Mouse (Mus musculus): ENCODE measurements around the gene Them4. TPM values are rescaled to one million over a fixed set of nuclear protein-coding genes. Genes with fewer than 3 reads are reported as not detected.

Them4 gene
- total RNA-seq, 2 experiments from 2014 or later: 27.9 to 33.4 TPM

DNA sequence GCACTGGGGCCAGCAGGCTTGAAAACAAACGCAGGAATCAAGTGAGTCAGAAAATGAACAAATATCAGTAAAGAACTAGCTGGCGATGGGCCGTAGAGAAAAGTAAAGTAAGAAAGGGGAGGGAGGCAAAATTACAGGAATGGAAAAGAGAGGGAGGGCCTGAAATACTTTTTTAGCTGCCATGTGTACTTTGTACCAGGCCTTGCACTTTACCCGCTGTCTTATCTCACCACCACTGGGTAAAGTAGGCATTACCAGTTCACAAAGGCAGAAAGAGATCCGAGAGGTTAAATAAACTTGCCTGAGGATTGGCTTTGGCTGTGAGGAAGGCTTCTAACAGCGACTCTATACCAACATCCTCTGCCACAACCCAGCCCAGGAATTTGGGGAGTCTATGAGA is 57.6 kb downstream of the Them4 start:
- no peak for DNase-seq (ENCODE audit: low spot score in 2 of 2)

DNA sequence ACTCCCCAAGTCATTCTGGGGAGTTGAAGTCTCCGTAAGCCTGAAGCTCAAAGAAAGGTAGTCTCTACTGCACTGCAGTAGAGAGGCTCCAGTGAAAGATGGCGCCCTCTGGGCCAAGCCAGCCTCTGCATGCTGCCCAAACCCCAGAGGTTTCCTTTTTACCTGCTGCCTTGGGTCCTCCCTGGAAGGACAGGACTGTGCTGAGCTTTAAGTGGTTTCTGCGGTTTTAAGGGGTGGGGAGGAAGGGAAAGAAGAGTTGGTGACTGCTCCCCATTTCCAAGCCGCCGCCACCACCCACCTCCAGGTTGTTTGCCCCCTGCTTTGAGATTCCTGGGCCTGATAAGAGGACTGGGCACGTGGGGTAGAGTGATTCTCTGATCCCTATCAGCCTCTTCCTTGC is 58.7 kb downstream of the Them4 start:
- no peak for DNase-seq (ENCODE audit: low spot score in 2 of 2)

DNA sequence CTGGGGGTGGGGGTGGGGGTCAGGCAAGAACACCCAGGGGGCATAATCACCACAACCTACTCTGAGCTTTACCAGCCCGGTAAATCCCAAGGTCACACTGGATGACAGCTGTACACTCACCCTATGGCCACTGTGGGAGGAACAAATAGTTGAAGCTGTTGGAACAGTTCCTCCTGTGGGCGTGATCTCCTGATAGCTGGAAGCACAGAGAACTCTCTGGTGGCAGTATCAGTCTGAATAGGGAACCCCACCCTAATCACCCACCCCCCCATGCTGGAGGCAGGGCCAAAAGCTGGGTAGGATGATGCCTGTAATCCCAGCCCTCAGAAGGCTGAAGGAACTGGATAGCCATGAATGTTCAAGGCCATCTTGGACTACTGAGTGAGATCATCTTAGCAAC is 59.8 kb downstream of the Them4 start:
- no peak for DNase-seq (ENCODE audit: low spot score in 2 of 2)

DNA sequence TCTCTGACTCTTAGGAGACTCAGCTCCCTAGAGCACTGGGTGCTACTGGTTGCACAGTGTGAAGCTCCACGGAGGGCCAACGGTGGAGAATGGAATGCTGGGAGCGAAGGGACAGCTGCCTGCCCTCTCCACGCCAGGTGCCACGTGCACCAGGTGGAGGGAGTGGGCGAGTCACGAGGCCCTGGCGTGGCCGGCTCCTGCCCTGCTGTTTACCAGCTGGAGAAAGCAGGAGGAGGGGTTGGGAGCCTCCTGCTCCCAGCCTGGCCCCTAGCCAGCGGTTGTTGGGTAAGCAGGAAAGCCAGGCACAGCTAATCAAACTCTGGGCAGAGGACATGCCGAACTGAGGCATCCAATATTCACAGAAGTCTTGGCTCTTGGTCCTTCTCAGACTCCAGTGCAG is 61.7 kb downstream of the Them4 start:
- DNase-seq (ENCODE audit: low spot score in 2 of 2): peak; percentile 69 to 72

DNA sequence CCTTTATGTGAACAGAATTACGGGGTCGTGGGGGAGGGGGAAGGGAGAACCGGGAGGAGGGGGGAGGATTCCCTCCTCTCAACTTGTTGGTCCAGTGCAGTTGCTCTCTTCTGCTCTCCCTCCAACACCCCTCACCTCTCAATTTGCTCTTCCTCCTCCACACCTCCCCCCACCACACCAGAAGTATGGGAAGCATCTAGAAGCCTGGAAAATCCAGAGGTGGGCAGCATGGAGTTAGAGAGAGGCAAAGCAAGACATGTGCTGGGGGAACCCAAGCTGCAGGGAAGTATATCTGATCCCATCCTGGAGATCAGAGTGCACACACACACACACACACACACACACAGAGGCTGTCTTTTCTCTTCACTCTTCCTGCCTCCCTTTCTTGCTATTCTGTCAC is 62.1 kb downstream of the Them4 start:
- no peak for DNase-seq (ENCODE audit: low spot score in 2 of 2)

DNA sequence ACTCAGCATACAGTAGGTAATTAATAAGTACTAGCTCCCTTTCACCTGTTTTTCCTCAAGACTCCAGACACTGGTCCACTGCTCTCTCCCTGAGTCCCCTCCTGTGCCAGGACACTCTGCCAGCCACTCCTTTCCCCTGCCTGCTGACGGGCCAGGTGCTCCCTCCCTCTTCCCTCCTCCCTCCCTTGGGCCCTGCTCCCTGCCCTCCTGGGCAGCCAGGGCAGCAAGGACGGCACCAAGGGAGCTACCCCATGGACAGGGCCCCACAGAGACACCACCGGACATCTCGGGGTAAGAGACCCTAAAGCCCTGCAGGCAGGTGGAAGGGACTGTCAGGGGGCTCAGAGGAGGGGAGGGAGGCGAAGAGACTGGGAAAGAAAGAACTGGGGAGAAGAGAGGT is 62.8 kb downstream of the Them4 start, which contains the start of gene Rorc:
Rorc (plus strand) TSS at position 154 of the 400 bp plus-strand sequence.
- DNase-seq (ENCODE audit: low spot score in 2 of 2): no peak

DNA sequence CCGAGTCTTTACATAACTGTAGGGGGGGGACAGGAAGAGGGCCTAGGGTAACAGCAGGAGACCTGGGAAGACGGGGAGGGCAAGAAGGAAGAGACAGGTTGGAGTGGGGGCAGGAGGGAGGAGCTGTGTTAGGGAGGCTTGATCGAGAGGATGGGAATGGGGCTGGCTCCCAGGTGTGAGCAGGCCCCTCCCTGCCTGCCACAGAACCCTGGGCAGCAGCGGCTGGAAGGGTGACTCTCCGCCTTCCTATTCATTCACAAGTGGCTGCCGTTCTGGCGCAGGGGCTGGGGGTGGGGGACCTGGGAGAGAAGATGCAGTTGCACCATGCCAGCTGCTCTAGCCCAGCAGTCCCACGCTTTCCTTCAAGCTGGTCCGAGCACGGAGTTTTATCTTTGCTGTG is 63.2 kb downstream of the Them4 start:
- no peak for DNase-seq (ENCODE audit: low spot score in 2 of 2)

DNA sequence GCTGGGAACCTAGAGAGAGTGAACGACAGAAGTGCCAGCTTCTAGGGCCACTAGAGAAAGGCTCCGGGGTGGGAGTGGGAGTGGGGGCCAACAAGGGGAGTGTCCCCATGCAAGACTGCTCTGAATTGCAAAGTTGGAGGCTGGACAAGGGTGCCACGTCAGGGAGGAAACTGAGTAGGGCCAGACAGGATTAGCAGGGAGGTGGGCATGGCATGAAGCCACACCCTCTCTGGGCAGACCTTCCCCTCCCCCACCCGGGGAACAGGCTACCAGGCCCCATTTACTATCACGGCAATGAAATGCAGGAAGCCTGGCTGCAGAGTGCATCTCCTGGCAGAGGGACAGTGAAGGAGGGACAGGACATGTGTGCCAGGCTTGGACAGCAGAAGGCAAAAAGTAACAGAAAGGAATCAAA is 63.7 kb downstream of the Them4 start:
- DNase-seq (ENCODE audit: low spot score in 2 of 2): peak; percentile 35 to 49

DNA sequence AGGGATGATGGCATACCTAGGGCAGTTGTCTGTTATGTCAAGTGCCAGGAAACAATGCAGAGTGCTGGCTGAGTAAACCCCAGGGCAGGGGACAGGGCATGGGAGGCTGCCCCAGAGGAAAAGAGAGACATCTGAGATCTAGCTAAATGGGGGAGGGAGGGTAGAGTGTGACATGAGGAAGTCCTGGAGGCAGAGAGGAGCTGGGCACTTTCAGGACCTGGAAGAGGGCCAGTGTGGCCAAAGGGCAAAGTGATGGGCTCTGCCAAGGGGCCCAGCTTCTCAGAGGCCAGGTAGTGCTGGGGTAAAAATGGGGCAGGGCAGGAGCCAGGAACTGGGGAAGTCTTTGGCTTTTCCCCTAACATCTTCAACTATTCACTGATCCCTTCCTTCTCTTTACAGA is 64.7 kb downstream of the Them4 start:
- no peak for DNase-seq (ENCODE audit: low spot score in 2 of 2)

DNA sequence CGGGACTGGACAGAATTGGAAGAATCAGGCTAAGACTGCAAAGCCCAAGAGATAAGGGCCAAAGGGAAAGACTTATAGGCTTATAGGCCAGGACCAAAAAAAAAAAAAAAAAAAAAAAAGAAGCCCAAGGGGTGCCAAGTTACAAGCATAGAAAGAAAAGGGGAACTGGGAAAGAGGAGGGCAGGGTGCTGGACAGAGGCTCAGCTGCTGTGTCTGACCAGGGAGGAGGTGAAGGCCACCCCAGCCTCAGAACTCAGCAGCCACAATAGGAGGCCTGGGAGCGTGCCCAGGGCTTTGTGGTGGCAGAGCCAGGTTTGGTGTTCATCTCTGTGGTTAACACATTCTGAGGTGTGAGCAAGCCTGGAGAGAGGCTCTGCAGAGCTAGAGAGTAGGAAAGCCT is 65.3 kb downstream of the Them4 start:
- DNase-seq (ENCODE audit: low spot score in 2 of 2): no peak

DNA sequence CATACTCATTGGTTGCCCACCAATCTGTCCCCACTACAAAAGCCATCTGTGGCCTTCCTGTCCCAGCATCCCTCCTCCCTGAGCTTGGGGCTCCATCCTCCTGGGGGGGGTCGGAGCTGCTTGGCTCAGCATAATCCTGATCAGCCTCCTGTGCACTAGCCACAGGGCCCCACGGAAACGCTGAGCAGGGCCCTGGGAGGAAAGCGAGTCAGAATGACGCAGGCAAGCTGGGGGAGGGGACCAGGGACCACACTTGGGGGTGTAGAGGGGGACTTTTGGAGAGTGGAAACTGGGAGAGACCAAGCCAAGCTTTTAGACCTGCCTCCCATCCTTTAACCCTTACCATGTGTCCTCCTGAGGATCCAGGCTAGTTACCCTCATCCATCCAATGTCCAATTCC is 66.0 kb downstream of the Them4 start:
- no peak for DNase-seq (ENCODE audit: low spot score in 2 of 2)

DNA sequence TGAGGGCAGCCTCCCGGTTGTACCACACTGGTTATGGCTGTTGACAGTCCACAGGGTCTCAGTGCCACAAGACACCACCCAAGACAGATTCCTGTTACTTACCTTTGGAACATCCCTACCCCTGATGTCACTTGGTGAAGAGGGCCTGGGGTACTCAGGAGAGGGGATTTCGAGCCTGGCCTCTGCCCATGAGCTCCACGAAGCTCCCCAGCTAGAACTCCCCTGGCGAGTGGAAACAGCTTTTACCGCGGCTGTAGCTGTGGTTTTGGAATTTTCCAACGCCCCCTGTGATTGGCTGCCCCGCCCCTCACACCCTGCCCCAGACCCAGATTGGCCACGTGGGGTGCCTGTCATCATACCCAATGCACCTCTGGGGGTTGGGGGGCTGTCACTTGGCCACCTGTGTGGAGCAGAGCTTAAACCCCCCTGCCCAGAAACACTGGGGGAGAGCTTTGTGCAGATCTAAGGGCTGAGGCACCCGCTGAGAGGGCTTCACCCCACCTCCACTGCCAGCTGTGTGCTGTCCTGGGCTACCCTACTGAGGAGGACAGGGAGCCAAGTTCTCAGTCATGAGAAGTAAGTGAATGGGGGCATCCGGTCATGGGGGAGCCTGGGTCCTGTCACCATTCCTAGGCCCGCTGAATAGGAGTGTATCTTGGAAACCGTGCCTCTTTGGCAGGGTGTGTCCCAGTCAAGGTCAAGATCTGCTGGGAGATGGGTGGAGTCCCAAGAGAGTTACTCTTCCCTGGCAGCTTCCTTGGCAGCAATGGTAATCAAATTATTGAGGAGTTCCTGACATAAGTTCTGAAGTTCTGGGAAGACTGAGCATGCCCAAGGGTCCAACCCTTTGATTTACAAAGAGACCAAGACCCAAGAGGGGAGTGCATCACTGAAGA is 67.4 kb downstream of the Them4 start:
- no peak for DNase-seq (ENCODE audit: low spot score in 2 of 2)

DNA sequence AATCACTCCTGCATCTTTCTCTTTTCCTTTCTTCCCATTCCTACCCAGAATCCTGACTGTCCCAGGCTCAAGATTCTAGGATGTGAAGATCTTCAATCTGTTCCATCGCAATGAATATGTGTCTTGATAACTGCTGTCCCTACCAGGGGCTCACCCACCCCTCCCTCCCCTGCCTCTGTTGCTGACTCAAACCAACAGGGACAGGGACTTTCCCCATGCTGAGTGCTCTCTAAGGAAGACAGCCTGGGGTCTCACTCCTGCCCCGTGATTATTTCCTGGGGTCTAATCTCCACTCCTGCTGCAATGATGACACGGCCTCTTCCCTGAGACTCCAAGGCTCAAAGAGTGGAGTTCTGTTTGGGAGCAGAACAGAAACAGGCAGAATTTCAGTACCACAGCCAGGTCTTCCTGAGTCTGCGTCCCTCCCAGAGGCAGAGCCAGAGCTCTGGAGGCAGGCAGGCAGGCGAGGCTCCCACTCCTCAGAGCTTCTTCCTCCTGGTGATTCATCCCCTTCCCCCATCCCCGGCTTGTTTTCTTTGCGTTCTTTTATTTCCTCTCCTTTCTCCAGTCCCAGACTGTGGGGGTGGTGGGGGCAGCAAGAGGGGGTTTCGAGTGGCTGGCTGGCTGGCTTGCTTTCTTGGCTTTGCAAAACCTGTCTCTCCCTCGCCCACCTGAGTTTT is 70.1 kb downstream of the Them4 start:
- DNase-seq (ENCODE audit: low spot score in 2 of 2): no peak

Other genes starting within 250 kb of the Them4 start
- gene Gm10697, start 237.4 kb upstream of the Them4 start, total RNA-seq (2021): not detected
- not detected for gene Gm10696, start 131.9 kb upstream of the Them4 start, total RNA-seq (2021)
- not detected for gene Gm5286, start 113.4 kb upstream of the Them4 start, total RNA-seq (2021)
- gene Gm4778, start 46.1 kb upstream of the Them4 start, total RNA-seq (2021): not detected
- not detected for gene Them5, start 32.0 kb downstream of the Them4 start, total RNA-seq (2021)
- under 1 TPM in 1 of 2 experiments, not detected in 1; 0.46 TPM for gene C2cd4d, start 52.3 kb downstream of the Them4 start, total RNA-seq (2021)
- gene Rorc, start 62.7 kb downstream of the Them4 start, total RNA-seq (2021): under 1 TPM; 0.16 to 0.62 TPM
- 1 to 10 TPM; 1.3 to 1.5 TPM for gene Lingo4, start 88.4 kb downstream of the Them4 start, total RNA-seq (2021)
- 10 to 100 TPM; 43.9 to 47.7 TPM for gene Tdrkh, start 103.2 kb downstream of the Them4 start, total RNA-seq (2021)
- gene Mrpl9, start 133.2 kb downstream of the Them4 start, total RNA-seq (2021): 10 to 100 TPM; 45.3 to 48.8 TPM
- not detected for gene Oaz3, start 133.8 kb downstream of the Them4 start, total RNA-seq (2021)
- gene Celf3, start 168.2 kb downstream of the Them4 start, total RNA-seq (2021): 100 to 1,000 TPM; 222 to 249 TPM
- 1 to 10 TPM; 5.7 to 8.8 TPM for gene Riiad1, start 170.3 kb downstream of the Them4 start, total RNA-seq (2021)